Mouse (Mus musculus): Measurements from ENCODE around the gene 4921517D22Rik. TPM values are rescaled to one million over a fixed set of nuclear protein-coding genes. Genes with fewer than 3 reads are reported as not detected.

4921517D22Rik gene
- total RNA-seq, 2 experiments from 2014 or later, result not detected

DNA sequence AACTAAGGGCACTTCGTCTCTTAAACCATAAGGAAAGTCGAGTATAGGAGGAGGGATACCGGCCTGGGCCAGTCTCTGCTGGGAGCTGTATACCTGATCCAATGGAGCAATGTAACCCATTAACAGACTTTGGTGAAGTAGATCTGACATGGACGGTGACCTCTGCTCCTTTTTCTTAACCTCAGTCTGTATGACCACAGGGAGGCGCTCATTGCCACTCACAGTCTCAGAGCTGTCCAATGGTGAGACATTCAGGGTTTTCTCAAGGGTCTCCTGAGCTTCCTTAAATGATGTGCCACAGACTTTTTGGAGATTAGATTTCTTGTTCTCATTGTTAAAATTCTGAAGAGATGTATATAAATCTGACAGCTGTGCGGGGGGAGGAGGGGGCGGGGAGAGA lies 3.3 kb downstream of the 4921517D22Rik start:
- DNase-seq, result no peak

DNA sequence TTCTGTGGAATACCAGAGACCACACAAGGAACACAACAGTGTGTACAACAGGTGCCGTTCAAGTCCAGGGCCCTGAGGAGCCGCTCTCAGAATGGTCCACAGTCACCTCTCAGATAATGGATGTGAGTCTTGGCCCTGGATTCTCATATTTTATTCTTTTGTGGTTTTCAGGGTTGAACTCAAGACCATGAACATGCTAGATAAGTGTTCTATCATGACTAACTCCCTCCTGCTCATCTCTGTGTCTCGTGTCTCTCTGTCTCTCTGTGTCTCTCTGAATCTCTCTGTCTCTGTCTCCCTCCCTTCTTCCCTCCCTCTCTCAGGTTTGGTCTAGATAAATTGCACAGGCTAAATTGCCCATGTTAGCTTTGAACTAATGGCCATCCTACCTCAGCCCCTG lies 4.1 kb downstream of the 4921517D22Rik start:
- DNase-seq, result no peak

DNA sequence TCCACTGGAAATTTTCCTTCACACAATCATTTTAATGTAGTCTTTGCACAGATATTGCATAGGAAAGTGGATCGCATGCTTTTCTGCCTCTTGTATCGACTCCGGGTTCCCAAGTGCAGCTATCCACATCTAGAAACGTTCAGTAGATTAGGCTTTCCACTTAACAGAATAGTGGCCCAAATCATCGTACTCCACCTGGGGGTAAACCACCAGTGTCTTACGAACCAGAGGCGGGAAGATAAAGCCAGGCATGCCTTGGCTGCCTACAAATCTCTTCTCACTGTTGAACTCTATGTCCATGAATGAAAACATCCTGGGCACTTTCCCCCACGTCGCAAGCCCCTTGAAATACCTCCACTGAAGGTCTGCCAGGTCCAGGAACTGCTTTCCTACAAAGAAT lies 4.6 kb downstream of the 4921517D22Rik start:
- DNase-seq, result no peak

DNA sequence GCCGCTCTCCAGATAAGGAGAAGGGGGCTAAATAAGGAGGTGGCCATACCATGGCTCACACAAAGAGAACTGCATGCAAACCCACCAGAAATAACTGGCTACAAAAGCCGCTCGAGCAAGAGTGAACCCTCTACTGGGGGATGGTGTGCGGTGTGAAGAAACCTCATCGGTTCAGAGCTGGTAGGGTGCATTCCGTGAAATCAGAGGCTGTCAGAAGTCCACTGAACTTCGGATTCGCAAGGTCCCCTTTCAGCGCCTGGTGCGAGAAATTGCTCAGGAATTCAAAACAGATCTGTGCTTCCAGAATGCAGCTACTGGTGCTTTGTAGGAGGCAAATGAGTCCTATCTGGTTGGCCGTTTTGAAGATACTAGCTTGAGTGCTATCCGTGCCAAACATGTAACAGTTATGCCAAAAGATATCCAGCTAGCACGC lies 5.6 kb downstream of the 4921517D22Rik start:
- no peak for DNase-seq

DNA sequence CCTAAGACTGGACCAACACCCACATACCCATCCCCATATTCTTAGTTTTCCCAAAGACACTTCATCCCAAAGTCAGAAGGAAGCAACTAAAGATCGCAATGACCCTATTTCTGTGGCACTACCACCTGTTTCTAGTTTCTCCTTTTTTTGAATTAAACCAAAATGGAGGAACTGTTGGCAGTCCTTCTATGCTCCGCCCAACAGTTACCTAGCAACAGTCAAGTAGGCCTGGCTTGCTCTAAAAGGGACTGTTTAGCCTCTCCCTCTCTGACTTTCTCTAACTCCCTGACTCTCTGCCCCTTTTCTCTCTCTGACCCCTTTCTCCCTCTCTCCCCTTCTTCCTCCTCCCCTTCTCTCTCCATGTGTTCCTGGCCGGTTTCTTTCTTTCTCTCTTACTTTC lies 8.7 kb downstream of the 4921517D22Rik start:
- DNase-seq, result no peak

DNA sequence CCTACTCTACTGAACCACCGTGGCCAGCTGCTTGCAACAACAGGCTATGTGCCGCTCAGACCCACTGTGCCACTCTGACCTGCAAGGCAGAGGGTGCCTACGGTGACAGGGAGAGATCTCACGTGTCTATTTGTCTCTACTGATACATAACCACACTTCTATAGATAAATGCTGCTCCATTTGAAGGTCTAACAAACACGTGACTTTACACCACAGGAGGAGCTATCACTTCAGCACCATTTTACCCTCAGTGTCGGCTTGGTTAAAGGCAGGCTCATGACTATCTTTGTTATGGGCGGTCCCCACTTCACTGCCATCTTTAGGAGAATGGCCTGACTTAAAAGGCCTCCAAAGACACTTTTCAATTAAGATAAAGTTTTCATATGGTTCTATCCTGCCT lies 11.3 kb downstream of the 4921517D22Rik start:
- no peak for DNase-seq

DNA sequence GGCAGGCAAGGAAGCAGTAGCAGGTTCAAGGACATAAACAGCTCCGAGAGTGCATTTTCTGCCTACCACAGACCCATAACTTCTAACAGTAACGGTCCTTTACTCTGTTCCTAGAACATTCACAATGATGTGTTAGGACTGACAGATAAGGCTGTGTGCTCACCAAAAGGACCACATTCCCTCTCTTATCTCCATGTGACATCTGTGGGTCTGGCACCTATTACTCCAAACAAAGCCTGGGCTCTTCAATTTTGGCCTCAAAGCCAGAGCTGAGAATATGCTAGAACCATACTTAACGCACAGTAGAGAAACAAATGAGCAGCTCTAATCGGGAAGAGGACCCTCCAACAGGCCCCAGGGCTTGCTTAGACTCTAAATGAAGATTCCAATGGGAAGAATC lies 14.0 kb downstream of the 4921517D22Rik start:
- no peak for DNase-seq

DNA sequence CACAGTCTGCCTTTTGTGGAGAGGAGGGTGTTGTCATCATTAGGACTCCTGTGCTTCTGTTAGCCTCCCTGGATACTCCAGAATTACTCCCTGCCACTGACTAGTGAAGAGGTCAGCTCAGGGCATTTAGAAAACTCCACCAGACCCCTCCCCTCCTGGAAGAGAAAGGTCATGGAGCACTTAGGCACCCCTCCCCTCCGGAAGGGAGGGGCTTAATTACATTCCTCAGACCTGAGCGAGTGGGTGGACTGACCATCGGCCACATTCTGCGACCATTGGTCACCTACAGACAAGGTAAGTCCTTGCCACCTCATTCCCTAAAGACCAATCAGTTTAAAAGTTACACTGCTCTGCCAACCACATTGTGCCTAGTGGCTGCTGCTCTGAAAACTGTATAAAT lies 14.6 kb downstream of the 4921517D22Rik start:
- DNase-seq, result no peak

DNA sequence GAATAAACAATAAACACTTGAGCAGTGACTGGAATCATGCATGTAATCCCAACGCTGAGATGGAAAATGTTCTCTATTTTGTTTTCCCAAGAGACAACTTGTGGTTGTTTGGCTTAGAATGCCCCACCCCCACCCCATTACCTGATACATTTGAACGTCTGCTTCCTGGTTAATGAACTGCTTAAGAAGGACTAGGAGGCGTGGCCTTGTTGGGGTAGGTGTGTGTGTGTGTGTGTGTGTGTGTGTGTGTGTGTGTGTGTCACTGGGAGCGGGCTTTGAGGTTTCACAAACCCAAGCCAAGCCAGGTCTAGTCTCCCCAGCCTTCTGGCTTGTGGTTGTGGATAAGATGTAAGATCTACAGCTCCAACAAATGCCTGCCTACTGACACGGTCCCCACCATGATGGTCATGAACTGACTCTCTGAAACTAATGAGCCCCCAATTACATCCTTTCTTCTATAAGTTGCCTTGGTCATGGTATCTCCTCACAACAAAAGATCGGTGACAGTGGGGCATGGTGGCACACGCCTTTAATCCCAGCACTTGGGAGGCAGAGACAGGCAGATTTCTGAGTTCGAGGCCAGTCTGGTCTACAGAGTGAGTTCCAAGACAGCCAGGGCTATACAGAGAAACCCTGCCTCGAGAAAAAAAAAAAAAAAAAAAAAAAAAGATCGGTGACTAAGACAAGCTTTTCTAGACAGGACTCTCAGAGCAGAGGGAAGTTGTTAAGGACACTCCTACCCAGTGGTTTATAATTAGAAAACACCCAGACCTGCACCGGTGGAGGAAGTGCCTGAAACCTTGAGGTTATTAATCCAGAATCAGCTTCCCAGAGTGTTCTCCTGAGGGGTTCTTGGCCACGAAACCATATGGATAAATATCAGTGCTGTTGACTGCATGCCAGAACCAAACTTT lies 17.3 kb downstream of the 4921517D22Rik start:
- DNase-seq, result peak; percentile 47

DNA sequence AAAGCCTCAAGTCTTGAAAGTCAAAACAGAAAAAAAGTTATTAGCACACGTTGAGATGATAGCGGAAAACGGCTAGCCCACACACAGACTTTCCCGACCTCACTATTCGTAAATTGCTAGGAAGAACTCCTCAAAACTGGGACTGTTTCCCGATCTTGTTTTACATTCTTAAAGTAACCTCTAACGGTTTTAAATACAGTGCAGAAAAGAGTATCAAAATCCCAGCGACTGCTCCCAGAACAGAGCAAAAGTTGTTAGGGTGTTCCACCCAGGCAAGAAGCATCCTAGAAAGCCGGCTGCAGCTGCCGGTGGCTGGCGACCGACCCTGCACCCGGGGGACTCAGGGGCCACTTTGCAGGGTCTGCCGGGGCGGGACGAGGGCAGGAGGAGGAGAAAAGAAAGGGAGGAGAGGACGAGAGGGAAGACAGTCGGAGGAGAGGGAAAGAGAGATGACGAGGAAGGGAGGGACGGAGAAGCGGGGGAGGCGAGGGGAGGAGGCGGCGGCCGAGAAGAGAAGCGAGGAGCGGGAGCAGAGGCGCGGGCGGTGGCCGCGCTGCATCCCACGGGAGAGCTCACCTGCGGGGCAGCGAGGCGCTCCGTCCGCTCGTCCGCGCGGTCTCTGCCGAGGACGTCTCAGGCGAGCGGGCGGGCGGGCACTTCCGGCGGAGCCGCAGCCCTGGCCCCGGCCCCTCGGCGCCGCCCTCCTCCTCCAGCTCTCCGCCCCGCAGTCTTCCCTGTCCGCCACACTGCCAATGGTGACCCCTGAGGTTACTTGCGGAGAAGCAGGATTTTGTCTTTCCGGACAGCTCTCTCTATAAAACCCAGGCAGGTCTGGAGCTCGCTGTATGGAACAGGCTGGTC lies 18.5 kb downstream of the 4921517D22Rik start, which contains the start of gene Golm1:
Gene Golm1 (minus strand): TSS at position 661 of the 861 bp plus-strand sequence.
- peak; percentile 63 for DNase-seq

DNA sequence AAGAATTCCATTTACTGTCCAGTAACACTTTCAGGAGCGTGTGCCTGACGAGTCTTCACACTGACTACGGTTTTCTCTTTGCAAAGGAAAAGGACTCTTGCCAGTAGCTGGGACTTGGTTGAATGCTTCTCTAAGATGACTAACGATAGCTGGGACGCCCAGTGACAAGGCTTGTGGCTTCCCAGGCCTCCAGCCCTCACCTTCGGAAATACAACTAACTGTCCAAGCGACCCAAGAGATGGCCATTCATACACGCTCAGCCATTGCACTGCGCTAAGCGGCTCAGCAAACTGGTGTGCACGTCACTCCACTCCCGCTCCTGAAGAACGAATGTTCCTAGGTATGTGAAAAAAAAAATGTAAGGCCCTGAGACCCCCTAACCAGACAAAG lies 19.2 kb downstream of the 4921517D22Rik start:
- no peak for DNase-seq

DNA sequence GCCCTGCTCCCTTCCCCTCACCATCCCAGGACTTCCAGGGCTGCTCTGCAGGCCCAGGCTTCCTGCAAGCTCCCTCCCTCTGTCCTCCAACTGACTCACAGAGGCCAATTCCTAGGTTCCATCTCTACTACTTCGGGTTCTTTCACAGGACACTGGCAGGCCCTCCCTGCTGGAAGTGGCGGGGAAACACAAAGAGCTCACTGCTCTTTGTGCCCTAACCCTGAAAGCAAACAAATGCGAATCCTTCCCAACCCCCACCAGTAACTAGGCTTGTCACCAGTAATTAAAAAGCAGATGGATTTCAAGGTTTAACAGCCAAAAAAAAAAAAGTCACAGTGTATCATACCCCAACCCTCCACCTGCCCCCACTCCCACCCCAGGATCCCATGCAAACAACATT lies 19.7 kb downstream of the 4921517D22Rik start:
- no peak for DNase-seq

DNA sequence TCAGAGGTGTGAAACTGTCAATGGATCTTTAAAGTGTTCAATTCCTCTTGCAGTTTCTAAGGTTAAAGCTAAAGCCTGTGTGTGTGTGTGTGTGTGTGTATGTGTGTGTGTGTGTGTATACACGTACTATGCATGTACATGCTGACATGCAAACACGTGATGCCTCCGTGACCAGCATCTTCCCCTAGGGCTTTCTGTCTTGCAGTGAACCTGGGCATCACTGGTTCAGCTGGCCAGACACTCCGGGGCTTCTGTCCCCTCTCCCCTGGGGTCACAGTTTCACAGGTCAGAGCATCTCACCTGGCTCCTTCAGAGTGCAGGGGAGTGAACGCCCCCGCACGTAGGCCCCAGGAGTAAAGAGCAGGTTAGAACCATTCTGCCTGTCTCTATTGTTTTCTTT lies 20.3 kb downstream of the 4921517D22Rik start:
- DNase-seq, result no peak

DNA sequence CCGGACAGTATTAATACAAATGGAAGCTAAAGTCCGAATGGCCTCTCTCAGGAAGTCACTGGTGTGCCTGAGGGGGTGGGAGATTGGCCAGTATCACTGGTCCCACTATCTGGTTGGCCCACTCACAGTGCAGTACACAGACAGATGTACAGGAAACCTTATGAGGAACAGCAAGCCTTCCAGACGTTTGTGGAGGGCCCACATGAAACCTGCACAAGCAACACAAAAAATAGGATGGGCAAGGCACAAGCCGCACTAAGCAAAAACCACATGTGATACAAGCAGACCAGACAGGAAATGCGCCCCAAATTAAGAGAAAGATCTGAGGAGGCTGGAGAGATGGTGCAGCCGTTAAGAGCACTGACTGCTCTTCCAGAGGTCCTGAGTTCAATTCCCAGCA lies 21.7 kb downstream of the 4921517D22Rik start:
- DNase-seq, result no peak

DNA sequence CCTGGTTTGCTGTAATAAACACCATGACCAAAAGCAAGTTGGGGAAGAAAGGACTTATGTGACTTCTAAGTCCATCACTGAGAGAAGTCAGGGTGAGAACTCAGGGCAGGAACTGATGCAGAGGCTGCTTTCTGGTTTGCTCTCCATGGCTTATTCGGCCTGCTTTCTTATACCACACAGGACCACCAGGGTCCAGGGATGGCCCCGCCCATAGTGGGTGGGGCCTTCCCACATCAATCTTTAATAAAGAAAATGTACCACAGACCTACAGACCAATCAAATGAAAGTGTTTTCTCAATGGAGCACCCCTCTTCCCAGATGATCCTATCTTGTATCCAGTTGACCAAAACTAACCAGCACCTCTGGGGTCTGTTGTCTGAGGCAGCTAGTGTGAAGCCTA lies 22.4 kb downstream of the 4921517D22Rik start:
- DNase-seq, result no peak

DNA sequence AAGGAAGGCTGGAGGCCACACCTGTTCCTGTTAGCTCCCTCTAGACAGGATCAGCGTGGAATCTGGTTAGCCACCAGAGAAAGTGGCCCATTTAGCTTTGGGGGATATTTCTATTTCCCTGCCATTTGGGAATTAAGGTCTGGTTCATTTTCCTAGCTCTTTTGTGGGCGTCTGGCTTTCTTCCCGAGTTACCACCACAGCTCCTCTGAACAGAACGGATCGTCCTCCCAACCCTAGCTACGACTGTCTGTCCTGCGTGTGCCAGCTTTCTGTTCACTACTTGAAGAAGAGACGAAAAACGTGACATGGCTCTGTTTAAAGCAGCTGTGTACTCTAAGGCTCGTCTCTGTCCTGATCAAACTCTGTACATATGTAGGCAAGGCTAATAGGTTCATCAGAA lies 24.0 kb downstream of the 4921517D22Rik start:
- no peak for DNase-seq

DNA sequence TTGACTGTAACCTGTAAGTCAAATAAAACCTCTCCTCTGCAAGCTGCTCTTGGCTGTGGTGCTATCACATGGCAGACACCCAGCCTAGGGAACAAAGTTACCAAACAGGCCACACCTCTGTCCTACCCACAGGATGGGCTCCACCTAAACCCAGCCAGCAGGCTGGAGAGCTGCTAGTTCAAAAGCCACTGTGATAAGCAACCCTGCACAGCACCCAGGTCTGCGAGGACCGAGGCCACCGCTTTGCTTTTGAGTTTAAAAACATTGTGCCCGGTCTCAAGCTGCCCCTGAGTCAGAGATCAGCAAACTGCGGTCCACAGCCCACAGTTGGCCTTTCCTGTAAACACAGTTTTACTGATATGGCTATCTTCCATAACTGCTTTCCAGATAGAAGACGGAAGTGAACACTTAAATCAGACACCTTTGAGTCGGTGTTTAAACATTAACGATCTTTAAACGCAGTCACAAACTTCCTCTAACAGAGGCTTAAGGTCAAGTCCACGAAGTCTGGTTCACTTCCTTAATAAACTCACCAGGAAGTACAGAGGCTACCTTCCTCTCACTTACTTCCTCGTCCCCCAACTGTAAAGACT lies 25.3 kb downstream of the 4921517D22Rik start:
- DNase-seq, result no peak

DNA sequence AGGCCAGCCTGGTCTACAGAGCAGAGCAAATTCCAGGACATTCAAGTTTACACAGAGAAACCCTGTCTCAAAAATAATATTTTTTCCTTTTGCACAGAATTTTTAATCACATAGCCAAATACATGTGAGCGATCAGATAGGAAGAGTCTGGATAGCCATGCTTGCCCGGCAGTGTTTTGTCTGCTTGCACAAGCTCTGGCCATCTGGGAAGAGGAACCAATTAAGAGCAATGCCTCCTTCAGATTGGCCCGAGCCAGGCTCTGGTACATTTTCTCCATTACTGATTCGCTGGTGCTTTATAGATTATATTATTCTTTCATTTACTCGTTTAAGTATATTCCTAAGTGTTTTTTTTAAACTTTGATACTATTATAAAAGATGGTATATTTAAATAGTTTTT lies 26.1 kb downstream of the 4921517D22Rik start:
- DNase-seq, result no peak

DNA sequence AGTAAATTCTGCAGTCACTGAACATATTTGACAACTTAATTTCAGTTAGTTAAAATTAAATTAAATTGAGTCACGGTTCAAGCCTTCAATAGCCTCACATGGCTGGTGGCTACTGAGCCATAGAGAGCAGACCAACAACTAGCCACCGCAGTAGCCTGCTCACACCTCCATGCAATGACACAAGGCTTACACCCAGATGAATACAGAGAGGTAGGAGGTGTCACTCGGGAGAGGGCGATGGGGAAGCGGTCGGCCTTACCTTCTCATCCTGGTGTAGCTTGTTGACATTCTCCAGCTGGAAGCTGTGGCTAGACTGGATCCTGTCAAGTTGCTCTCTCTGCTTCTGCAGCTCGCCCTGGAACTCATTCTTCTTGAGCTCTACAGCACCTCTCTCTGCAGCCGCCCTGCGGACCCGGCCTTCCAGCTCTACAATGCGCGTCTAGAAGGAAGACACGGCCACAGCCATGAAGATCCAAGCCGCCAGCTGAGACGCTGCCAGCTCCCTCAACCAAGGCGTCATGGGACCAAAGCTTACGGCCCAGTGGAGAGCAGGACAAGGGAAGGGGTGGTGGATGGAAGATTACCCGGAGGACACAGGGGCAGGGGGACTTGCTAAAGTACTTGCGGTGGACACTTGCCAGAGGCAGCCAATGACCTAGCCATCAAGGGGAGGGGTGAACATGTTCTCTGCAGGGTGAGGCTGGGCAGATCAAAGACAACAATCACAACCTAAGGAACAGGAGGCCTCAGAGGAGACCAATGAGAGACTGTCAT lies 29.8 kb downstream of the 4921517D22Rik start:
- DNase-seq, result no peak

DNA sequence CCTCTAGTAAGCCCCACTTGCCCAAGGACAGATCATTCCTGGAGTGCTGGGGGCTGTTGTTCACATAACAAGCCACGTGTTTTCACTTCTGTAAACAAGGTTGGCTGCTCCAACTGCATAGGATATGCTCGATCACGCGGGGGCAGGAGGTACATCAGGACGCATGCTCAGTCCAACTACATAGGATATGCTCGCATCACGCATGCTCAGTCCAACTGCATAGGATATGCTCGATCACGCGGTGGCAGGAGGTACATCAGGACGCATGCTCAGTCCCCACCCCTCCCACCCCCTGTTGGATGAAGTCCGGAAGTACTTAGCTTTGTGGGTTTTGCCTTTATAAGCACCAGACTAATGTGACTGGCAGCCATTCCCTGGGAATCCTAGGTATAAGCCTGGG lies 31.9 kb downstream of the 4921517D22Rik start:
- no peak for DNase-seq

DNA sequence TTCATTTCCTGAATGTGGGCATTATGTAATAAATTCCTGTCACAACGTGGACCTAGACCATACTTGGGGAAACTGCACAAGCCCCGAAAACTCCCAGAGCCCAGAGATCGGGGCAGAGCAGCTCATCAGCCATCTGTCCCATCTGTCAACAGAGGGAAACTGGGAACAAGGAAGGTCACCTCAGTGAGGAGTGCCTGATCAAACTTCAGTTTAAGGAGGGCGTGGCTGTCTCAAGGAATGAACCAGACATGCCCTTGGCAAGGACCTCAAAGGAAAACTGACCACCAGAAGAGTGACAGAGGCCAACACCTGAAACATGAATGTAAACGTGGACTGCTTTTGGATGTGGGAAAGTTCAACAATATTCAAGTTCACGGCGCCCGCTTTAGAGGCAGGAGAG lies 32.5 kb downstream of the 4921517D22Rik start:
- DNase-seq, result no peak

DNA sequence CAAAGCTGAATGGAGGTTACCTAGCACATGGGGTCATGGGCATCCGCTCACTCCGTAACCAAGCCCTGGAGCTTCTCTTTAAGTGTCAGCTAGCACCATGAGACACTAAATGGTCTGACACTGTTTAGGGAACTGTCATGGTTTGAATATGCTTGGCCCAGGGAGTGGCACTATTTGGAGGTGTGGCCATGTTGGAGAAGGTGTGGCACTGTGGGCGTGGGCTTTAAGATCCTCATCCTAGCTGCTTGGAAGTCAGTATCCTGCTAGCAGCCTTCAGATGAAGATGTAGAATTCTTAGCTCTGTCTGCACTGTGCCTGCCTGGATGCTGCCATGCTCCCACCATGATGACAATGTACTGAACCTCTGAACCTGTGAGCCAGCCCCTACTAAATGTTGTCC lies 33.5 kb downstream of the 4921517D22Rik start:
- no peak for DNase-seq
